Mouse (Mus musculus) heart, postnatal 14 days (tissue): ENCODE measurements at regions not wholly inside any gene's neighbourhood (a gene's known extent, or its start where the extent isn't known, plus 50 kb on each side); places are given as distances from the start of the nearest gene placed in this dataset.
A peak's percentile ranks its signal among the peaks of the same experiment; 100 is the strongest.

Experiments
- DNase-seq, 2 experiments: peaks; one replicate each; pipeline ENCODE4 v3.0.0; 2021 to 2022
- intact Hi-C: fragments of 180-260 bp; cut with DNase I; formaldehyde crosslinking; loops from one replicate; pipeline ENCODE4 v1.15.1; 2025

GRCm38 (mm10) chr13:93992961-93993360 is 64.6 kb upstream of the Lhfpl2 start:
- intact Hi-C loops: loop anchor here (5.0 kb wide), 1 partner anchor 44 kb away; no protein-coding TSS in a partner anchor
- DNase-seq: no peak

DNA sequence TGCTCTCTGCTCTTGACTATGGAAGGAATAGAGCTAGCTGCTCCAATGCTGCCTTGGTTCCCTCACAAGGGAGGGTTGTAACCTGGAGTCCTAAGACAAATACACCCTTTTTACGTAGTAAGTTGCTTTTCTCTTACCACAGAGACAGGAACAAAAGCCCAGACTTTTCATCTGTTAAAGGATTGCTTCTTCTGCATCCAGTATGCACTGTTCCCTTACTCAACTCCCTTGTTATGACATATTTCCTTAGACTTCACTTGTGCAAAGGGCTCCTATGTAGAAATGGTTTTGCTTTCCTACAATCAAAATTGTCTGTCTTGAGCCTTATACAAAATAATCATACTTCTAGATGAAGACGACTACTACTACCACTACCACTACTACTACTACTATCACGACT is 62.2 kb upstream of the Lhfpl2 start:
- no peak for DNase-seq
- intact Hi-C loops: no loop called here

GRCm38 (mm10) chr13:93996535-93997382 is 60.8 kb upstream of the Lhfpl2 start:
- intact Hi-C loops: no loop called here
- peak in 1 of 2 experiments; percentile 49 for DNase-seq

DNA sequence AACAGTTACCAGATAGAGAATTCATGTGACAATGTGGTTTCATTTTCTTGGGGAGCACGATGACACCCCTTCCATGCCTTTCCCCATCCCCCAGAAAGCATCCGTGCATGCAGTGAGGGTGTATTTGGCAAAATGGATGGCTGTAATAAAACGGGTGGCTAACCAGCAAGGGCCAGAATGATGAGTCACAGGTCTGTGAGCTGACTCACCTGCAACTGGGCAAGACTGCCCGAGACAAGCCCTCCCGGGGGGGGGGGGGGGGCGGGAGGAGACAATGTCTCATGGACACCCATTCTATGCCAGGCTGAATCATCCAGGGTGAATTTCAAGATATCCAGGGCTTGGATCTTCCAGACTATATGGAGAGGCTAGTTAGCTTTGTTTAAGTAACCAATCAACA is 59.6 kb upstream of the Lhfpl2 start:
- DNase-seq: no peak
- intact Hi-C loops: no loop called here

GRCm38 (mm10) chr13:93998406-93998805 is 59.2 kb upstream of the Lhfpl2 start:
- intact Hi-C loops: no loop called here
- no peak for DNase-seq

DNA sequence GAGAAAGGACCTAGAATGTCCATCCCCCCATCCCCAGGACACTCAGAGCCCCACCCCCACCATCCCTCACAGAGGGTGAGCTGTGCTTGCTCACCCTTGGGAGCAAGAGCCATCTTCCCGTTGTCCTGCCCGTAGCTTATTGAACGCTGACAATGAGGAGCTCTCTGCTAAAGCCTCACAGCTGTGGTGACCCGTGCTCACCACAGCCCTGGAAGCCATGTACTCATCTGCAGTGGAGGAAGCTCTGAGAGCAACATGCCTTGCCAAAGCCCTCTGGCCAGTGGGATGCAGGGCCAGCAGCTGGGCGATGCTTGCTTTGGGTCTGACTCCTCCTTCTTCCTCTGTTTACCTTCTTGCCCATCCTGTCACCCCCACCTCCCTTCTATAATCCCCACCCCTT is 53.8 kb upstream of the Lhfpl2 start:
- intact Hi-C loops: loop anchor here (5.0 kb wide), 1 partner anchor 147 kb away; no protein-coding TSS in a partner anchor

GRCm38 (mm10) chr13:94004417-94004816 is 53.2 kb upstream of the Lhfpl2 start:
- no peak for DNase-seq
- intact Hi-C loops: loop anchor here (5.0 kb wide), 1 partner anchor 147 kb away; no protein-coding TSS in a partner anchor

More for the DNA sequence above, 53.8 kb upstream of the Lhfpl2 start:
- DNase-seq: no peak

DNA sequence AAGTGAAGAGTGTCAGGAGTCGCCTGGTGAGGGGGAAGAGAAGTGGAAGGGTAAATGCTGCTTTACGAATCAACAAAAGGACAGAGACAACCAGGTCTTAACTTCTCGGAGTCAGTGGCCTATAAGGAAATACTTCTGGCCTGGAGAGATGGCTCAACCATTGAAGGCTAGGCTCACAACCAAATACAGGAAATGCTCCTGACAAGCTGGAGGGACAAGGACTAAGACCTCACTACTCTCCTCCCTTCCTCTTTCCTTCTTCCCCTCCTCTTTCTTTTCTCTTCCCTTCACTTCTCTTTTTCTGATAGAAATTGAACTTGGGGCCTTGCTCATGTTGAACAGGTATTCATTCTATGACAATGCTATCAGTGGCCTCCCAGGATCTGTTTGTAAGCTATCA is 51.7 kb upstream of the Lhfpl2 start:
- DNase-seq: no peak
- intact Hi-C loops: no loop called here
